Mouse (Mus musculus): Measurements from ENCODE around the gene Cwc22.

Cwc22 gene

DNA sequence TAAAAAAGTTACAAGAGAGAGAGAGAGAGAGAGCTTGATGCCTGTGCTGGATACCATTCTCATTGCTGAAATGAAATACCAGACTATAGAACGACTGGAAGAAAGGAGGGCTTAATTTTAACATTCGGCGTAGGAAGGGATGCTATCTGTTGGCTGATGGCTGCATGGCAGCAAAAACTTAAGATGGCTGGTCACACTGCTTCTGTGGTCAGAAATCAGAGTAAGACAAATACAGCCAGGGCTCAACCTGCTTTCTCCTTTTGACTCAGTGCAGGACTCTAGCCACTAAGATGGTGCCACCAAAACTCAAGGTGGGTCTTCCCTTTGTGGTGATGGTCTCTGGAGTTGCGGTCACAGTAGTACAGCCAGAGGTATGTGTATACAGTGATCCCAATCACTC, 70.7 kb downstream of the Cwc22 start:
- no peak for DNase-seq (ENCODE audit: low spot score in 2 of 2)

DNA sequence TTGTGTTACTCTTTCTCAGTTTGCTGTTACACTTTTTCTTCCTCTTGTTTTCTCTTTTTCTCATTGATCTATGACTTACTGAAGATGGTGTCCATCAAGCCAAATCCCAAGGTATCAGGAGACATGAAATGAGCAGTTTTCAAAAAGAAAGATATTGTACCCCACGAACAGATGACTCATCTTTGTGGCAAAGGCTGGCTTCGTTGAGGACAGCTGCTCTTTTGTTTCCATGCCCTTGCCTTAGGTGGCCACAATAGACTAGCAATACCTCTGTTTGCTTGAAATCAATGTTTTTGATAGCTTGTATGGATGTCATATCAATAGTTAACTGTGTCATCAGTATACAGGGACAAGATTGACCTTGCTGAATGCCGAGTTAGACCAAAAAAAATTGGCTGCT, 71.5 kb downstream of the Cwc22 start:
- no peak for DNase-seq (ENCODE audit: low spot score in 2 of 2)

DNA sequence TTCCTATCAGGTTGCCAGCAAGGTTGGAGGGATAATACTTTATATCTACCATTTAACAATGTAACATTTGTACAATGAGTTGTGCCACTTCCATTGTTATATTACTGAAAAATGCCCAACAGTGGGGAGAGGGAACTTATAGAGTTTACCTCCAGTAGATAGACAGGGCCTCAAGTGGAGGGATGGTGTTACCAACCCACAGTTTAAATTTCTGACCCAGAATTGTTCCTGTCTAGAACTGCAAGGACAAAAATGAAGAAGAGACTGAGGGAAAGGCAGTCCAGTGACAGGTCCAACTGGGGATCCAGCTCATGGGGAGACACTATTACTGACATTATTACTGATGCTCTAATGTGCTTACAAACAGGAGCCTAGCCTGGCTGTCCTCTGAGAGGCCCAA, 72.4 kb downstream of the Cwc22 start:
- DNase-seq (ENCODE audit: low spot score in 2 of 2), result no peak

DNA sequence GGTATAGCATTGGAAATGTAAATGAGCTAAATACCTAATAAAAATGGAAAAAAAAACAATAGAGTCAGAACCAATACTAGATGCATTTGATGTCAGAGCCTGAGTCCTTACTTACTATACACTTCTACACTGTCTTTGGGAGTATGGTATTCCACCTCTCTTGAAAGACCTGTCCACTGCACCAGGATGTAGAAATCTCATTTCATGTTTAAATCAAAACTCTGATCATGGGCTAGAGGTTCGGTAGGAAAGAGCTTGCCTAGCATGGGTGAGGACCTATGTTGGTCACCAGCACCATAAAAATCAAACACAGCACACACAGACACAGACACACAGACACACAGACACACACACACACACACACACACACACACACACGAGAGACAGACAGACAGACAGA, 73.5 kb downstream of the Cwc22 start:
- DNase-seq (ENCODE audit: low spot score in 2 of 2), result no peak

DNA sequence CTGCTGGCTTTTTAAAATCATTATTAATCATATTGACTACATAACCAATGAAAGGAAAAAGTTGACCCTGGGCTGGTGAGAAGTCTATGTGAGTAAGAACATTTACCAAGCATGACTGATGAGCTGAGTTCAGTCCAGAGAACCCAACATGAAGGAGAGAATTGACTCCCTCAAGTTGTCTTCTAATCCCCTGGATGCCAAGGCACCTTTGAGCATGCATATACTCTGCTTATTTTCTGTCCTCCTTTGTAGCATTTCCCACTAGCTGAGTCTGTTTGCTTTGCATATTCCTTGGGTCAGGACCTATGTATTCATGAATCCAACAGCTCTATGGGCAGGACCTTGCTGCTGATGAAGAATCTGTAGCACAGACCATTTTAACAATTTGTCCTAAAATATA, 75.0 kb downstream of the Cwc22 start:
- no peak for DNase-seq (ENCODE audit: low spot score in 2 of 2)

DNA sequence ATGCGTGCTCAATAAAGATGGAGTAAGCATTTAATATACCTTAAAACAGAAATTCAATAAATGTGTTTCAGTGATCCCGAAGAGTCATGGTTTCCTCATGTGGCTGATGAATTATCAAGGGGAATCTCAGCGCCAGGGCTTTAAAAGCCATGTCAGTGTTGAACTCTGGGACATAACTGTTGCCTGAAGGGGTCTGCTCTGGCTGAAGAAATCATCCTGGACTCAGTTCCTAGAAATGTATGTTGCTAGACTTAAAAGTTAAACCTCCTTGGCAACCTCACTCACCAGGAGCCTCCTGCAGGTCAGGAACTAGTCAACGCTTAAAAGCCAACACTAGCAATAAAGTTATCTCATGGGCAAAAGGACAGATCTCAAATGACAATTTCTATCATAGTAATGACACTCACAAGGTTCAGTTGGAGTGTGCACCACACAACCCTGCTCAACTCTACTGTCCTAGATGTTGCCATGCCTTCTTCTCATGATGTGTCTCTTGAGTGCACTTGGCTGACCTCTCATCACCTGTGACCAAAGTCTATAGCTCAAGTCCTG, 76.4 kb downstream of the Cwc22 start:
- no peak for DNase-seq (ENCODE audit: low spot score in 2 of 2)

DNA sequence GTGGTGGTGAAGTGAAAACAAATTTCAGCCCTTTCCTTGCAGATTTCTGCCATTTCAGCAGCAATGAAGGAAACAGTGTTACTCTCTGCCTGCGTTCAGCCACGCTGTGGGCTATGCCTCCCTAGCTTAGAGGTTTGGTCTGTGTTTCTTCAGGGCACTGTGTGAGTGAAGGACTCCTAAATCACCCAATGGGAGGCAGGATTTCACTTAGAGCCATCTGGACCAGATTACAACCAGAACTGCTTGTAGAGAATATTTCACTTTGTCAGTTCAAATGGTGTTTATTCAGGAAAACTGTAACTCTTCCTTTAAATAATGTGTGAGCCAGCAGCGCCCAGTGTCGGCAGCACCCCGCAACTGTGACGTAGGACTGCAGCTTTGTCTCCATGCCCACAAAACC, 82.2 kb downstream of the Cwc22 start:
- no peak for DNase-seq (ENCODE audit: low spot score in 2 of 2)

DNA sequence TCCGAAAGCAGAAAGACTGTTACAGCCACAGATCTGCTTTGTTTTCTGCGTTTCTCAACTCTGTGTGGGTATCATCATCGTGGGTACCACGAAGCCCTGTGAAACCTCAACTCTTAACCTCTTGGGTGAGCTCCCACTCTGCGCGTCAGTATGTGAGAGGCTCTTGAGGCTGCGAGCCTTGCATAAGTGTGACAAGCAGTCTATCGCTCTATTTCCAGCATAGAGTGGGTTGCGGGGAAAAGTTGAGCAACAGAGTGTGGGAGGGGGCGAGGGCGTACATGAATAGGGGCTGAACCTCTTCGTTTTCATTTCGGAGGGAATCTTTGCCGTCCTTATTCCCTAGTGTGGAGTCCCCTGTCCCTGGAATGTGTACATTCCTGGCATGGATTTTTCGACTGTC, 82.7 kb downstream of the Cwc22 start:
- no peak for DNase-seq (ENCODE audit: low spot score in 2 of 2)

DNA sequence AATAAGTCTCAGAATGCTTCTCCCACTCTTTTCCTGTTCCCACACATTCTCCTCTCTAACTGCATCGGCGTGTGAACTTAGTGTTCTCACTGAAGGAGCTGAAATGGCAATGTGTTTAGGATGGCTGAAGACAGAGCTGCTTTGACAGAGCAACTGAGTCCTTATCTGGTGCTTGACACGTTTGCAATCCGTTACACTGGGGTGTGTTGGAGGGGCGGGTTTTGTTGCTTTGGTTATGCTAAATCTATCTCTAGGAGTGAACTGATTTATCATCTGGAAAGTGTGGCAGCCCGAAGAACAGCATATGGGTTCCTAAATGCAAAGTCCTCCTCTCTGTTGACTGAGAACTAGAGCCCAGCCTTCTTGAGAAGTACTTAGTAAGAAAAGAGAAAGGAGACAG, 104.7 kb downstream of the Cwc22 start:
- DNase-seq (ENCODE audit: low spot score in 2 of 2), result no peak

DNA sequence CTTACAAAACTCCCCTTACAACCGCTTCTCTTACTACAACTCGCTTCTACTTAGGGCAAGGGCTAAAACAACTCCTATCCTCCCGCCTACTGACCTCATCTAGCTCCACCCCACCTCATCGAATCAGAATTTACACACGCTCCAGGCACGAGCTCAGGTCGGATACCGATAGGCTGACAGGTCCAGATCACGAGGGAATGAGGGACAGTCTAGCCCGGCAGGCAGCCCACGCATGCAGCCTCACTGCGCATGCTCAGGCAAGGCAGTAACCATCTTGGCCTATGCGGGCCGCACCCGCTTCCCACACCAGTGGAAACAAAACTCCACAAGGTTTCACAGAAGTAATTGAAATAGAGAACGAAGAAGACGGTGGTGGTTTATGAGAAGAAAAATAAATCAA, 106.6 kb downstream of the Cwc22 start:
- no peak for DNase-seq (ENCODE audit: low spot score in 2 of 2)

DNA sequence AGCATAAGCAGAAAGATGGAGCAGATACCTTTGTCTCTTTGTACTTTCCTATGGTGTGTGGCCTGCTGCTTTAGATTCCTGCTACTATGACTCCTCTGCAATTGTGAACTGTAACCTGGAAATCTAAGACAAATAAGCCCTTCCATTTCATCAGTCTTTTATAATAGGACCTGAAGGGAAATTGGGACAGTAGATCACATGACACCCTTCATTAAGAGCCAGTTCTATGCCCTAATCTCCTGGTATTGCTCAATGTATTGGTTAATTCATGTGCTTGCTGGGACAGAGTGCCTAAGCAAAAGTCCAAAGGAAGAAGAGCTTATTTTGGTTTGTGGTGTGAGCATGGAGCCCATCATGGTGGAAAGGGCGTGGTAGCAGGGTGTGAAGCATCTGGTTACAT, 107.5 kb downstream of the Cwc22 start:
- DNase-seq (ENCODE audit: low spot score in 2 of 2), result no peak

DNA sequence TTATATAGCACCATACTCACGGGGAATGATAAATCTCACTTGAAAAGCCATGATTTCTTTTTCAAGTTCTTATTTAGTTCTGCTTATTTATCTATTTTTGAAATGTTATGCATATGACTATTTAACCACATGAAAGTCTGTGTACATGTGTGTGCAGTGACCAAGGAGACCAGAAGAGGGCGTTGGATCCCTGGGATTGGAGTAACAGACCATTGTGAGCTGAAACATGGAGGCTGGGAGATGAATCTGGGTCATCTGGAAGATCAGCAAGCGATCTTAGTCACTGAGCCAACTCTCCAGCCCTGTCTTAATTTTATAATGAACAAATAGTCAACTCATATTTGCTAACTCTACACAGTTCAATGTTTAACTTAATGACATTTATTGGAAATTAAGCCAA, 110.4 kb downstream of the Cwc22 start:
- DNase-seq (ENCODE audit: low spot score in 2 of 2), result no peak
